Mouse (Mus musculus): ENCODE measurements around the gene Arrdc2.

DNA sequence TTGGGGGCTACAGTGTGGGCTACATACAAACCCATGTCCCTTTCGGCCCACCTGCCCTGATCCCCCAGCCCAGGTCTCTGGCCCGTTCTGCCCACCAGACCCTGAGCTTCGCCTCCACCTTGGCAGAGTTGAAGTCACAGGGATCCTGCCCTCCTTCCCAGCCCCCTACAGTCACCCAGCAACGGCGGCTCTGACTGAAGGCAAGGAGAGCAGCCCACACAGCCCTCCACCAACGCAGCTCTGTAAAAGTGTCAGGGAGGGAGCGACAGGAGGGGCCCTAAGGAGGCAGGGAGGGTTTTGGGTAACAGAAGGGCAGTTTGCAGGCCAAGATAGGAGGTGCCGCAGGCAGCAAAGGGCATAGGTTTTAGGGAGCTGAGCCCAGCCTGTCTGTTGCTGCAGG is 48.7 kb downstream of the Arrdc2 start:
- TF ChIP-seq CTCF (IDR thresholded peaks at IDR 0.05; ENCODE audit: extremely low read depth, insufficient read length, insufficient replicate concordance, low read depth, low read length) (no peak), POLR2A (IDR thresholded peaks at IDR 0.05; ENCODE audit: low read depth, low read length) (no peak)
